Mouse (Mus musculus): ENCODE measurements at regions not wholly inside any gene's neighbourhood (a gene's known extent, or its start where the extent isn't known, plus 50 kb on each side); places are given as distances from the start of the nearest gene placed in this dataset.

DNA sequence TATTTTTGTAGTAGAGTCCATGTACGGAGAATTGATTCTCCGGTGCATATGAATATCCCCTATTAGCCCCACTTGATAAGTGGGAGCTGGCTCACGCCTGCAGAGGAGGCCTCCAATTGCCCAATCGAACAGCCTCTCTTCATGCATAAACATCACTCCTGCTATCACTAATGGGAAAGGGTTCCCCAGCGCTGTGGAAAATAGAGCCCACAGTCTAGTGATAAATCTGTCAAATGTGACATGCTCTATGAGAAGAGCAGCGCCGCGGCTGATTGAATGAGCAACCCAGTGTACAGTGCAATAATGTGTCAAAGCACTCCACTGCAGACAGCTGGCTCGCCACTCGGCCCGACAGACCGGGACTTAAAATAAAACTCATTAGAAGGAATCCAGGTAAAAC is 182.8 kb upstream of the Id4 start:
- Histone ChIP-seq H3K27me3 (ENCODE audit: insufficient read depth, low read length) (no peaks in the 10 kb centered on the region), H3K36me3 (ENCODE audit: insufficient read depth, low read length) (no peaks in the 10 kb centered on the region), H3K9ac (replicated peaks; ENCODE audit: low read length, poor library complexity, severe bottlenecking) (no peak overlapping the region), H3K4me2 (ENCODE audit: low read depth, low read length, poor library complexity, severe bottlenecking) (peak overlapping the region; percentile 29; the same call in 1 of the 2 replicates), H3K27ac (ENCODE audit: low read depth, low read length) (peak overlapping the region; percentile 3; the same call in 1 of the 2 replicates), H3K9me3 (ENCODE audit: low read length) (no peaks in the 10 kb centered on the region), H3K4me1 (ENCODE audit: insufficient read depth, low read length) (no peaks in the 10 kb centered on the region), H3K4me3 (ENCODE audit: low read depth, low read length) (no peak overlapping the region)
- peak; percentile 38 for DNase-seq (ENCODE audit: low spot score)
- no peak for ATAC-seq (ENCODE audit: low FRiP score)
- 39% methylated on average over 12 of the region's 12 CpGs for WGBS
- no peak for TF ChIP-seq CTCF (IDR thresholded peaks at IDR 0.05)

DNA sequence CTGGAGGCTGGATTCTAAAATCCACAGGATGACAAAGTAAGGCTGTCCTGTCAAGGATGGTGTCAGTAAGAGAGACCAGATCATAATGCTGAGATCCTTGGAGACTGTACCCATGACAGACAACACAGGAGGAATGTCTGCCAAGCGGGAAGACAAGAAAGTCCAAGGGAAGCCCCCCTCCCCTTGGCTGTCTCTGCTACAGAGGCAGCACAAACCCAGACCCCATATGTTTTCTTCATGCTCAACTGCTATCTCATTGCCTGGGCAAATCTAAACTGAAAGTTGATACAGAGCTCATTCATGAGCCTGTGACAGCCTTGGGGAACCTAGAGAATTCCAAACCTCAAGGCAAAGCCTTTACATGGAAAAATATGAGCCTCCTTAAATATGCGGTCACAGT is 177.7 kb upstream of the Id4 start:
- no peaks in the 10 kb centered on the region for H3K27me3 ChIP-seq (ENCODE audit: insufficient read depth, low read length)
- no peak overlapping the region for H3K4me2 ChIP-seq (ENCODE audit: low read depth, low read length, poor library complexity, severe bottlenecking)
- no peak overlapping the region for H3K4me3 ChIP-seq (ENCODE audit: low read depth, low read length)
- no peak overlapping the region for H3K27ac ChIP-seq (ENCODE audit: low read depth, low read length)
- TF ChIP-seq CTCF (IDR thresholded peaks at IDR 0.05) = no peak
- no peak overlapping the region for H3K9ac ChIP-seq (replicated peaks; ENCODE audit: low read length, poor library complexity, severe bottlenecking)
- H3K9me3 ChIP-seq (ENCODE audit: low read length) = no peaks in the 10 kb centered on the region
- 93% methylated on average over 2 of the region's 2 CpGs for WGBS
- no peaks in the 10 kb centered on the region for H3K4me1 ChIP-seq (ENCODE audit: insufficient read depth, low read length)
- no peaks in the 10 kb centered on the region for H3K36me3 ChIP-seq (ENCODE audit: insufficient read depth, low read length)
- no peak for DNase-seq (ENCODE audit: low spot score)
- ATAC-seq (ENCODE audit: low FRiP score) = no peak

DNA sequence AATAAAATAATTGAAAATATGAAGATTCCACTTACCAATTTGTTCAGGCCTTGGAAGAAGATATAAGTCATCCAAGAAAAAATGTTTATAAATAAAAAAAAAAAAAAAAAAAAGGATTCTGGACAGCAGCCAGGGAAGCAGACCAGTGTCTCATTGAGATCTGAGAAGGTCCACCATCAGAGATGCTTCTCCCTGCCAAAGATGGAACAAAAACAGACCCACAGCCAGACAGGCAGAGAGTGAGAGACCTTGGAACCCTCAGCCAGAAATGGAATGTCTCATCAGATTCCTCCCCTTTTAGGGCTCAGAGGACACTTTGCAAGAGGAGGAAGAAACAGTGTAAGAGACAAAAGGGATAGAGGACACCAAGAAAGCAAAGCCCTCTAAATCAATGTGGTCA is 177.2 kb upstream of the Id4 start:
- H3K27me3 ChIP-seq (ENCODE audit: insufficient read depth, low read length) = no peaks in the 10 kb centered on the region
- no peak overlapping the region for H3K27ac ChIP-seq (ENCODE audit: low read depth, low read length)
- H3K36me3 ChIP-seq (ENCODE audit: insufficient read depth, low read length) = no peaks in the 10 kb centered on the region
- no peak overlapping the region for H3K4me2 ChIP-seq (ENCODE audit: low read depth, low read length, poor library complexity, severe bottlenecking)
- no peaks in the 10 kb centered on the region for H3K4me1 ChIP-seq (ENCODE audit: insufficient read depth, low read length)
- no peak for TF ChIP-seq CTCF (IDR thresholded peaks at IDR 0.05)
- H3K9ac ChIP-seq (replicated peaks; ENCODE audit: low read length, poor library complexity, severe bottlenecking) = no peak overlapping the region
- no peak overlapping the region for H3K4me3 ChIP-seq (ENCODE audit: low read depth, low read length)
- H3K9me3 ChIP-seq (ENCODE audit: low read length) = no peaks in the 10 kb centered on the region
- DNase-seq (ENCODE audit: low spot score) (no peak), ATAC-seq (ENCODE audit: low FRiP score) (no peak)

DNA sequence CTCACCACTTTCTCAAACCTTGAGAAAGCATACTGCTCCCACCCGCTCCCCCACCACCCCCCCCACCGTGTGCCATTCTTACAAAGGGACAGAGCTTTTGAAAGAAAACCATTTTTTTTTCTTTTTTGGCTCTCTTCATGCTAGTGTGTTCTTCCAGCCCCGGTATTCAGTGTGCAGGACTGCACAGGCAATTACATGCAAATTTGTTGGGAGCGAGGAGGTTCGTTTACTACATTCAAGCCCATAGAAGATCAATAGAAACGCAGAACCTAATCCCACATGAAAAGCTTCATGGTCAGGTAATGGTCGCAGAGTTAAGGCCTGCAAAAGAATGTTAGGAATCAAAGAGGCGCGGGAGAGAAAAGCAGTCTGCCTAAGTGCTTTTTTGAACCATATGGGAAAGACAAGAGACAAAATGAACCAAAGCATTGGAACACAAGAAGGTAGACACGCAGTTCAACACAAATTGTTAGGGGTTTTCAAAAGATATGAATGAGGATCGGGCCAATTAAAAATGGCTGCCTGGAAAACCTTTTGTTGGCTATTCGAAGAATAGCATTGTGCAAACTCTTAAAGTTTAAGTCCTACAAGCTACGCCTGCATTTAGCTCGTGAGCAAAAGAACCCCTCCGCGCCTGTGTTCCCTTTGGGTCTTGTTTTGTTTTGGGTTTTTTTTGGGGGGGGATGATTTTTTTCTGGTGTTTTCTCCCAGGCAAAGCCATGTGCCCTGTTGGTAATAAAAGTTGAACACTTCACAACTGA is 166.6 kb upstream of the Id4 start:
- ATAC-seq (ENCODE audit: low FRiP score) (no peak), DNase-seq (ENCODE audit: low spot score) (no peak)
- Histone ChIP-seq H3K27me3 (ENCODE audit: insufficient read depth, low read length) (no peaks in the 10 kb centered on the region), H3K4me1 (ENCODE audit: insufficient read depth, low read length) (no peaks in the 10 kb centered on the region), H3K9me3 (ENCODE audit: low read length) (no peaks in the 10 kb centered on the region), H3K4me2 (ENCODE audit: low read depth, low read length, poor library complexity, severe bottlenecking) (no peak overlapping the region), H3K9ac (replicated peaks; ENCODE audit: low read length, poor library complexity, severe bottlenecking) (no peak overlapping the region), H3K4me3 (ENCODE audit: low read depth, low read length) (no peak overlapping the region), H3K27ac (ENCODE audit: low read depth, low read length) (no peak overlapping the region), H3K36me3 (ENCODE audit: insufficient read depth, low read length) (no peaks in the 10 kb centered on the region)
- no peak for TF ChIP-seq CTCF (IDR thresholded peaks at IDR 0.05)
- 48% methylated on average over 16 of the region's 16 CpGs for WGBS

DNA sequence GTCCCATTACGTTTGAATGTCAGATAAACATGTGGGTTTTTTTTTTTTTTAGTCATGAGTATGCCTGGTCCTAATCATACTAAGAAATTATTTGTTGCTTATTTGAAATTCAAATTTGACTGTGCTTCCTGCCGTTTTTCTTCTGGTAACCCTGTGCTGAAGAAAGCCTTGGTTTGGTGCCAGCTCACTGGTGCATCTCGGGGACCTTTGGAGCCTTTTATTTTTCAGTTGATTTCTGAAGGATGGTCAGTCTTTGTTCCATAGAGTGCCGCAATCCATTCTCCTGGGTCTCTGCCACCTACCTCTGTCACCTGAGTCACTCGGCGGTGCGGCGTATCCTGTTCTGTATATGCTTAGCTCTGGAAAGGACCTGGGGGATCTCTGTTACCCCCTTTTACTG is 158.9 kb upstream of the Id4 start:
- TF ChIP-seq CTCF (IDR thresholded peaks at IDR 0.05) = no peak
- H3K9me3 ChIP-seq (ENCODE audit: low read length) = no peaks in the 10 kb centered on the region
- DNase-seq (ENCODE audit: low spot score) (peak; percentile 14), ATAC-seq (ENCODE audit: low FRiP score) (no peak)
- peak overlapping the region; percentile 1; the same call in 1 of the 2 replicates for H3K4me2 ChIP-seq (ENCODE audit: low read depth, low read length, poor library complexity, severe bottlenecking)
- H3K9ac ChIP-seq (replicated peaks; ENCODE audit: low read length, poor library complexity, severe bottlenecking) = no peak overlapping the region
- no peaks in the 10 kb centered on the region for H3K27me3 ChIP-seq (ENCODE audit: insufficient read depth, low read length)
- H3K36me3 ChIP-seq (ENCODE audit: insufficient read depth, low read length) = no peaks in the 10 kb centered on the region
- WGBS = 57% methylated on average over 8 of the region's 8 CpGs
- H3K27ac ChIP-seq (ENCODE audit: low read depth, low read length) = no peak overlapping the region
- H3K4me3 ChIP-seq (ENCODE audit: low read depth, low read length) = no peak overlapping the region
- H3K4me1 ChIP-seq (ENCODE audit: insufficient read depth, low read length) = no peaks in the 10 kb centered on the region

DNA sequence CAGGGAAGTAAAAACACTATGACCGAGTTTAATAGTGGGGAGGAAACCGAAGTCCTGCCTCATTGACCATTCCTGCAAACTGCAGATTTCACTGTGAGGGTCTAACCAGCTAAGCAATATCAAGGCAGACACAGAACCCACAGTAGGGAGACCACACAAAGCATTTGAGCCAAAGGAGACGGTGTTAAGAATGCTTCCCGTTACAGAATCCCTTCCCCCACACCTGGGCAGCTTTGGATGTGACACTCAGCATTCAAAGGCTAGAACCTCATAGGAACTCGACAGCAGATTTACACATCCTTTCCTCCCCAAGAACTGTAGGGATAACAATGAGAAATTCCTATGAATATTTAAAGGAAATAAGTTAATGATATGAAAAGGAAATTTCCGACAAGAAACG is 158.5 kb upstream of the Id4 start:
- WGBS = 43% methylated on average over 7 of the region's 7 CpGs
- no peaks in the 10 kb centered on the region for H3K9me3 ChIP-seq (ENCODE audit: low read length)
- H3K36me3 ChIP-seq (ENCODE audit: insufficient read depth, low read length) = no peaks in the 10 kb centered on the region
- H3K4me1 ChIP-seq (ENCODE audit: insufficient read depth, low read length) = no peaks in the 10 kb centered on the region
- no peak for ATAC-seq (ENCODE audit: low FRiP score)
- H3K9ac ChIP-seq (replicated peaks; ENCODE audit: low read length, poor library complexity, severe bottlenecking) = no peak overlapping the region
- H3K4me2 ChIP-seq (ENCODE audit: low read depth, low read length, poor library complexity, severe bottlenecking) = peak overlapping the region; percentile 1; the same call in 1 of the 2 replicates
- DNase-seq (ENCODE audit: low spot score) = no peak
- no peak for TF ChIP-seq CTCF (IDR thresholded peaks at IDR 0.05)
- H3K27ac ChIP-seq (ENCODE audit: low read depth, low read length) = no peak overlapping the region
- no peaks in the 10 kb centered on the region for H3K27me3 ChIP-seq (ENCODE audit: insufficient read depth, low read length)
- H3K4me3 ChIP-seq (ENCODE audit: low read depth, low read length) = no peak overlapping the region

All from midbrain, postnatal 0 days (tissue).